Mouse (Mus musculus): ENCODE measurements around the gene Erbb3. TPM values are rescaled to one million over a fixed set of nuclear protein-coding genes. Genes with fewer than 3 reads are reported as not detected.
A peak's percentile ranks its signal among the peaks of the same experiment; 100 is the strongest.
"Not testable (repeated sequence)": the region's sequence is repeated elsewhere in the genome, so short reads cannot be mapped to it uniquely, and the experiment has no call there.

The Erbb3 gene
- polyA plus RNA-seq, 1 experiment from 2014 or later = 7.6 TPM

DNA sequence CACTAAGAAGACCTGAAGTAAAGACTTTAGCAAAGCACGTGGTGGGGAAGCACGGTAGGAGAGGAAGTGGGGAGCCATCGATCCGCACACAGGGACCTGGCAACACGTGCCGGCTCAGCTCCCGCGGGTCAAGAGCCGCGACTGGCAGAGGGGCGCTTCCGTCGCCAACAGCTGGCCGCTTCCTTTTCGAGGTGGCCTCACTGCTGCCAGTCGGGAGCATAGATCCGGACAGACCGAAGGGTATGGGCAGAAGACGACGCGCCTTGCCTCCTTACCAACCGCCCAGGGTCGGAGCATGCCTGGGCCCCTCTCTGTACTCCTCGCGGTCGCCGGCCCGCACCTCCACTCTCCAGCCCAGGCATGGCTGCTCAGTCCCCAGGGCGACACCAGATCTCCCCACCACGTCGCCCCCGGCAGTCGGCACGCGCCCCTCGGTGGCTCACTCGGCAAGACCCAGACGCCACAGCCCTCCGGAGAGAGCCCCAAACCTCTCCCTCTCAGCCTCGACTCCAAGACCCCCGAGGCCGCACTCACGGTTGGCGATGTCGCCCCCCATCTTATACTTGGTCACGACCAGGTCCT is 24.2 kb downstream of the Erbb3 start:
- Histone ChIP-seq H3K4me3 (ENCODE audit: low read depth, low read length) (peak overlapping the region; percentile 63), H3K27me3 (ENCODE audit: control insufficient read depth, insufficient read depth, low read length) (no peaks in the 10 kb centered on the region), H3K4me2 (ENCODE audit: low read depth, severe bottlenecking) (peak overlapping the region; percentile 81), H3K9ac (ENCODE audit: low read length) (peak overlapping the region; percentile 85), H3K27ac (replicated peaks; ENCODE audit: low read depth, low read length) (peak overlapping the region; percentile 78), H3K36me3 (ENCODE audit: control insufficient read depth, insufficient read depth, low read length) (peaks cover 23% of the 10 kb centered on the region), H3K4me1 (ENCODE audit: control insufficient read depth, insufficient read depth, low read length) (0 out of 2 replicates have a peak, but pooled peaks cover 3% of the 10 kb centered on the region), H3K9me3 (ENCODE audit: control insufficient read depth, low read length) (no peaks in the 10 kb centered on the region)
- ATAC-seq (ENCODE audit: insufficient number of reproducible peaks, low FRiP score, low TSS enrichment, low read depth) (peak; percentile 32), DNase-seq (ENCODE audit: low spot score) (peak; percentile 61)
- WGBS = under 1% methylated on average over 45 of the region's 46 CpGs

GRCm38 (mm10) chr10:128563544-128563943 is 25.9 kb downstream of the Erbb3 start:
- Histone ChIP-seq H3K9ac (ENCODE audit: low read length) (no peak overlapping the region), H3K9me3 (ENCODE audit: control insufficient read depth, low read length) (no peaks in the 10 kb centered on the region), H3K4me2 (ENCODE audit: low read depth, severe bottlenecking) (0 out of 2 replicates have a peak overlapping the region, but pooled peaks have one; percentile 81), H3K27me3 (ENCODE audit: control insufficient read depth, insufficient read depth, low read length) (no peaks in the 10 kb centered on the region), H3K27ac (replicated peaks; ENCODE audit: low read depth, low read length) (no peak overlapping the region), H3K36me3 (ENCODE audit: control insufficient read depth, insufficient read depth, low read length) (peaks cover 31% of the 10 kb centered on the region), H3K4me3 (ENCODE audit: low read depth, low read length) (no peak overlapping the region), H3K4me1 (ENCODE audit: control insufficient read depth, insufficient read depth, low read length) (0 out of 2 replicates have a peak, but pooled peaks cover 3% of the 10 kb centered on the region)
- WGBS = 88% methylated on average over 6 of the region's 6 CpGs
- DNase-seq (ENCODE audit: low spot score) (no peak), ATAC-seq (ENCODE audit: insufficient number of reproducible peaks, low FRiP score, low TSS enrichment, low read depth) (no peak)

DNA sequence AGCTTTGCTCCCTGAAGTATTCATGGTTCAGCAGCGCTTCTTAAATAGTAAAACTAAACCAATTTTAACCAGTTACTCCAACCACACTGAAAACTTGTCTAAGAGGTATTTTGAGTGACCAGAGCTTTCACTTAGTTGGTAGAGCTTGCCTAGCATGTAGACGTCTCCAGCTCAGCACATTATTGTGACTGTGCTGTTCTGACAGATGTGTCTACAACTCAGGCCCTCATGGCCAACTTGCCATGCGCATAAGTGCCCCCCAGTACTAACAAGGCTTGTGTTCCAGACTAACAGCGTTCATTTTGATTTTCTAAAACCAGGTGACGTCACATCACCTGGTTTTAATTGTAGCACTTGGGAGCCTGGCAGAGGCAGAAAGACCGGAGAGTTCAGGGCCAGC is 32.5 kb downstream of the Erbb3 start:
- H3K9me3 ChIP-seq (ENCODE audit: control insufficient read depth, low read length) = no peaks in the 10 kb centered on the region
- H3K4me3 ChIP-seq (ENCODE audit: low read depth, low read length) = no peak overlapping the region
- ATAC-seq (ENCODE audit: insufficient number of reproducible peaks, low FRiP score, low TSS enrichment, low read depth) (no peak), DNase-seq (ENCODE audit: low spot score) (no peak)
- 66% methylated on average over 6 of the region's 6 CpGs for WGBS
- H3K27me3 ChIP-seq (ENCODE audit: control insufficient read depth, insufficient read depth, low read length) = no peaks in the 10 kb centered on the region
- H3K36me3 ChIP-seq (ENCODE audit: control insufficient read depth, insufficient read depth, low read length) = peaks cover 26% of the 10 kb centered on the region
- H3K9ac ChIP-seq (ENCODE audit: low read length) = no peak overlapping the region
- H3K4me1 ChIP-seq (ENCODE audit: control insufficient read depth, insufficient read depth, low read length) = no peaks in the 10 kb centered on the region
- no peak overlapping the region for H3K4me2 ChIP-seq (ENCODE audit: low read depth, severe bottlenecking)
- H3K27ac ChIP-seq (replicated peaks; ENCODE audit: low read depth, low read length) = no peak overlapping the region

DNA sequence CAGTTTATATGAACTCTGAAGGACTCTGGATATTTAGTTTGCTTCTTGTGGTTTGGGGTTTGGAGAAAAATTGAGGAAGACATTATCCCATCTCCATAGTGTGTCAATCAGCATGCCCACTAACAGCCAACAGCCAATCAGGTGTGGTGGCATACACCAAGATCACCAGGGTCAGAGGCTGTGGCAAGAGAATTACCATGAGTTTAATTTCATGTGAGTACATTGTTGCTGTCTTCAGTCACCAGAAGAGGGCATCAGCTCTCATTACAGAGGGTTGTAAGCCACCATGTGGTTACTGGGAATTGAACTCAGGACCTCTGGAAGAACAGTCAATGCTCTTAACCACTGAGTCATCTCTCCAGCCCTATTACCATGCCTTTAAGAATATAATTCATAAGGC is 33.2 kb downstream of the Erbb3 start:
- no peak overlapping the region for H3K4me2 ChIP-seq (ENCODE audit: low read depth, severe bottlenecking)
- peaks cover 20% of the 10 kb centered on the region for H3K36me3 ChIP-seq (ENCODE audit: control insufficient read depth, insufficient read depth, low read length)
- no peak overlapping the region for H3K9ac ChIP-seq (ENCODE audit: low read length)
- H3K4me1 ChIP-seq (ENCODE audit: control insufficient read depth, insufficient read depth, low read length) = no peaks in the 10 kb centered on the region
- no peaks in the 10 kb centered on the region for H3K27me3 ChIP-seq (ENCODE audit: control insufficient read depth, insufficient read depth, low read length)
- DNase-seq (ENCODE audit: low spot score) (no peak), ATAC-seq (ENCODE audit: insufficient number of reproducible peaks, low FRiP score, low TSS enrichment, low read depth) (no peak)
- no peaks in the 10 kb centered on the region for H3K9me3 ChIP-seq (ENCODE audit: control insufficient read depth, low read length)
- H3K4me3 ChIP-seq (ENCODE audit: low read depth, low read length) = no peak overlapping the region
- no peak overlapping the region for H3K27ac ChIP-seq (replicated peaks; ENCODE audit: low read depth, low read length)

DNA sequence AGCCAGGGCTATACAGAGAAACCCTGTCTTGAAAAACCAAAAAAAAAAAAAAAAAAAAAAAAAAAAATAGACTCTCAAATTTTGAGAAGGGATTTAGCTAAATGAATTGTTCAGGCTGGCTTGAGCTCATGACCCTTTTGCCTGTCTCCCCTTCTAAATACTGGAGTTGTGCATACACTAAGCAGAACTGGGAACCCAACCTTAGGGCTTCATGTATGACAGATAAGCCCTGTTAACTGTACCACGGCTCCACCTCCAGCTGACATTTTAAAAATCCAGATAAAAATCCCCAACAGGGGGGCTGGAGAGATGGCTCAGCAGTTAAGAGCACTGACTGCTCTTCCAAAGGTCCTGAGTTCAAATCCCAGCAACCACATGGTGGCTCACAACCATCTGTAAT is 33.9 kb downstream of the Erbb3 start:
- not testable (repeated sequence) for ATAC-seq (ENCODE audit: insufficient number of reproducible peaks, low FRiP score, low TSS enrichment, low read depth); H3K4me2 ChIP-seq (ENCODE audit: low read depth, severe bottlenecking); H3K4me1 ChIP-seq (ENCODE audit: control insufficient read depth, insufficient read depth, low read length); H3K9me3 ChIP-seq (ENCODE audit: control insufficient read depth, low read length); H3K27me3 ChIP-seq (ENCODE audit: control insufficient read depth, insufficient read depth, low read length); DNase-seq (ENCODE audit: low spot score); H3K9ac ChIP-seq (ENCODE audit: low read length); H3K4me3 ChIP-seq (ENCODE audit: low read depth, low read length); H3K27ac ChIP-seq (replicated peaks; ENCODE audit: low read depth, low read length)
- 94% methylated on average over 1 of the region's 1 CpGs for WGBS
- peaks cover 15% of the 10 kb centered on the region for H3K36me3 ChIP-seq (ENCODE audit: control insufficient read depth, insufficient read depth, low read length)

GRCm38 (mm10) chr10:128550144-128550823 is 39.2 kb downstream of the Erbb3 start:
- not testable (repeated sequence) for DNase-seq (ENCODE audit: low spot score); H3K4me1 ChIP-seq (ENCODE audit: control insufficient read depth, insufficient read depth, low read length); H3K9ac ChIP-seq (ENCODE audit: low read length); H3K36me3 ChIP-seq (ENCODE audit: control insufficient read depth, insufficient read depth, low read length); H3K4me3 ChIP-seq (ENCODE audit: low read depth, low read length); H3K4me2 ChIP-seq (ENCODE audit: low read depth, severe bottlenecking); H3K27ac ChIP-seq (replicated peaks; ENCODE audit: low read depth, low read length); H3K27me3 ChIP-seq (ENCODE audit: control insufficient read depth, insufficient read depth, low read length); ATAC-seq (ENCODE audit: insufficient number of reproducible peaks, low FRiP score, low TSS enrichment, low read depth); H3K9me3 ChIP-seq (ENCODE audit: control insufficient read depth, low read length)
- 91% methylated on average over 11 of the region's 11 CpGs for WGBS

DNA sequence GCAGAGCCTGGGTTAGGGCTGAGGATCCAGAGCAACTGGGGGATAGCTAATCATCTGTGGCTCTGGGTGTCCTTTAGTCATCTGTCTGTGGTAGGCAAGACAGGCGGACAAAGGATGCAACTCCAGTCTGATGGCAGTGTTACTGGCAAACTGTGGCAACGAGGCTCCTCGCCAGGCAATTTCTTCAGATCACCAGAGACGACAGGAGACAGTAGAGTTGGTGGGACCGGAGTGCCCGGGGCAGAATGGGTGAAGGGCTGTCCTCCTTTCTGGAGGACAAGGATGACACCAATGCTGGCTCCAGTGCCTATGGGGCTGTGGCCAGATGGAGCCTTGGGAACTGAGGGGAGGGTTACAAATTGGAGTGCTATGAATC is 39.8 kb downstream of the Erbb3 start:
- not testable (repeated sequence) for ATAC-seq (ENCODE audit: insufficient number of reproducible peaks, low FRiP score, low TSS enrichment, low read depth); H3K4me1 ChIP-seq (ENCODE audit: control insufficient read depth, insufficient read depth, low read length); H3K36me3 ChIP-seq (ENCODE audit: control insufficient read depth, insufficient read depth, low read length); H3K9ac ChIP-seq (ENCODE audit: low read length); H3K27ac ChIP-seq (replicated peaks; ENCODE audit: low read depth, low read length); H3K27me3 ChIP-seq (ENCODE audit: control insufficient read depth, insufficient read depth, low read length); H3K9me3 ChIP-seq (ENCODE audit: control insufficient read depth, low read length); H3K4me2 ChIP-seq (ENCODE audit: low read depth, severe bottlenecking); H3K4me3 ChIP-seq (ENCODE audit: low read depth, low read length)
- 74% methylated on average over 6 of the region's 6 CpGs for WGBS
- DNase-seq (ENCODE audit: low spot score) = peak; percentile 28

DNA sequence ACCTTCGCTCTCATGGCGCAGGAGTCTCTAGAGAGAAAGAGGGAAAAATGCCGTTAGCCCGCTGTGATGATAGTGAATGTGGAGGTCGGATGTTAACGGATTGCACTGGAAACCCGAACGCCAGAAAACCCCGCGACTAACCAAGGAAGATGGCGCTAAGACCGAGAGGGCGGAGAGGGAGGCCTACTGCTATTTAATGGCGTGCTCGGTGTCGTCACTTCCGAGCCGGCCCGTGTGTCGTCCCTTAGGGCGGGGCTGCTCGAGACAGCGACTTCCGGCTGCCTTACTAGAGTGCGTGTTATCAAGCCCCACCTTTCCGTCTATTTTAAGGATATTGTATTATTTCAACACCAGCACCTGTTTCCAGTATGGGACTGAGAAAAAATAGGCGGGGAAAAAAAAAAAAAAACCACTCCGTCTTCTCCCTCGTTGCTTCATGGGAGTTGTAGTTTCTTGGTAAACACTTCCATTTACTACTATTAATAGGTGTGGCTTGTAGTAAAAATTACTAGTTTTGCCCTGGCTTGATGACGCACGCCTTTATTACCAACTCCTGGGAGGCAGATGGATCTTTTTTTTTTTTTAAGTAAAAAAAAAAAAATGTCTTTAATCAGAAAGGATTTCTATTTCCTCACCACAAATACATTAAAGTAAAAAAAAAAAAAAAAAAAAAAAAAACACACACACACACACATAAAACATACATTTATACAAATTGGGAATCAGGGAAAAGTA is 40.3 kb downstream of the Erbb3 start, which contains the start of gene Rpl41:
Gene Rpl41 (minus strand): TSS at position 359 of the 735 bp plus-strand sequence.
- Histone ChIP-seq H3K4me3 (ENCODE audit: low read depth, low read length) (peak within 1 kb of the TSS; percentile 69), H3K4me1 (ENCODE audit: control insufficient read depth, insufficient read depth, low read length) (0 out of 2 replicates have a peak, but pooled peaks cover 4% of the 10 kb centered on the region), H3K27me3 (ENCODE audit: control insufficient read depth, insufficient read depth, low read length) (no peaks in the 10 kb centered on the region), H3K36me3 (ENCODE audit: control insufficient read depth, insufficient read depth, low read length) (peaks cover 10% of the 10 kb centered on the region), H3K9ac (ENCODE audit: low read length) (peak within 1 kb of the TSS; percentile 95), H3K9me3 (ENCODE audit: control insufficient read depth, low read length) (no peaks in the 10 kb centered on the region), H3K27ac (replicated peaks; ENCODE audit: low read depth, low read length) (peak within 1 kb of the TSS; percentile 89), H3K4me2 (ENCODE audit: low read depth, severe bottlenecking) (peak within 1 kb of the TSS; percentile 80)
- under 1% methylated on average over 31 of the region's 31 CpGs for WGBS
- ATAC-seq (ENCODE audit: insufficient number of reproducible peaks, low FRiP score, low TSS enrichment, low read depth) = peak; percentile 90
- DNase-seq (ENCODE audit: low spot score) = peak; percentile 95
